Mouse (Mus musculus): ENCODE measurements around the gene Tcf3. TPM values are rescaled to one million over a fixed set of nuclear protein-coding genes. Genes with fewer than 3 reads are reported as not detected.

Tcf3 gene
- total RNA-seq (2014; rRNA removed): 69.0 and 91.4 TPM in 2 replicates
- 34.3 and 36.1 TPM in 2 replicates for polyA plus RNA-seq (2015; fragmentation: Nextera tagmentation; extraction: Ambion mirVana)

DNA sequence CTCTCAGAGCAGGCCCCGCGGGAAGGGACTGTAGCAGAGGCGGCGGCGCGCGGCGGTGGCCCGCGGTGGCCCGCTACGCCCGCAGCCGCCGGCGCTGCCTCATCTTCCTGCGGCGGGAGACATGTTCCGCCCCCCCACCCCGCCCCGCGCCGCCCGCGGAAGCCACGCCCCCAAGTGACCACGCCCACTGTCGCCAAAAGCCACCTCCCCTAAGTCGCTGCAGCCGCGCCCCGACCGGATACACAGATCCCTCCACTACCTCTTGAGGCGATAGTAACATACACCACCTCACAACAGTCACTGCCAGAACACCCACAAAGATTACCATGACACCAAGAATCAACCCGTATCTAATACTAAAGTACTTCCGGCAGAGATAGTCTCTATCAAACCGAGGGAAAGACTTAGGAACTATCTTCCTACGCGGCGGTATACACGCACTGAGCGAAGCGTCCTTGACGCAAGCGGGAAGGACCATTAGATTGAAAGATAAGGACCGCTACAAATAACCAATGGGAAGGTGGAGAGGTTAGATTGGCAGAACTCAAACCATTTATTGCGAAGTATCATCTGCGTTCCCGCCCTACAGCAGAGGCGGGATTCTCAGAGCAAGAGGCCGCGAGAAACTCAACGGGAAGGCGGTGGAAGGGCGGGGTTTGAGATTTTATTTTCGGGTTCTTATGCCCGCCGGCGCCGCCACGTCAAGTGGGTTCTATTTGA lies at the start of gene Tcf3:
Gene Tcf3 (minus strand): TSS at position 135 of the 720 bp plus-strand sequence.
- Histone ChIP-seq H3K27ac (ENCODE audit: low read depth, low read length) (peak within 1 kb of the TSS; percentile 93), H3K9me3 (ENCODE audit: low read length) (no peaks in the 10 kb centered on the region), H3K4me2 (ENCODE audit: low read depth) (peak within 1 kb of the TSS; percentile 70), H3K36me3 (ENCODE audit: insufficient read depth) (peaks cover 16% of the 10 kb centered on the region), H3K4me3 (ENCODE audit: low read depth, low read length) (peak within 1 kb of the TSS; percentile 93), H3K4me1 (ENCODE audit: insufficient read depth) (peaks cover 13% of the 10 kb centered on the region; the same call in 1 of the 2 replicates), H3K27me3 (ENCODE audit: insufficient read depth, low read length) (no peaks in the 10 kb centered on the region), H3K9ac (peak within 1 kb of the TSS; percentile 90)
- TF ChIP-seq CTCF (IDR thresholded peaks at IDR 0.05; ENCODE audit: low read depth): no peak
- ATAC-seq: peak; percentile 97
- DNase-seq: peak; percentile 99
- WGBS: under 1% methylated on average over 54 of the region's 61 CpGs

DNA sequence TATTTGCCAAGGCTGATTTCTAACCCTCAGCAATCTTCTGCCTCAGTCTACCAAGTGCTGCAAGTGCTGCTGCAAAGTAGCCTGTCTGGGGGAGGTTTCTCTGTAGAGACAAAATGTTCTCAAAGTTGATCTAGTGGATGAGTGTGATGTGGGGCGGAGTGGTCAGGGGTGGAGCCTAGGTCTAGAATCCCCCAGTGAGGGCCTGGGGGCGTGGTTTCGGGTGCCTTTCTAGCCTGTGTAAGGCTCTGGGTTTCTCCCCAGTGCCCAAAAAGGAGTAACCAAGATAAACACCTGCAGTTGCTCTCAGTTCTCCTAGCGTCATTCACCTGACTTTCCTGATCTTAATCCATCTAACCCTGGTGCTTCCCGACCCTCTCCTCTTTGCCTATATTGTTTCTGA lies 47.6 kb upstream of the Tcf3 start:
- Histone ChIP-seq H3K4me2 (ENCODE audit: low read depth) (no peak overlapping the region), H3K36me3 (ENCODE audit: insufficient read depth) (no peaks in the 10 kb centered on the region), H3K4me1 (ENCODE audit: insufficient read depth) (no peaks in the 10 kb centered on the region), H3K9ac (no peak overlapping the region), H3K4me3 (ENCODE audit: low read depth, low read length) (no peak overlapping the region), H3K27ac (ENCODE audit: low read depth, low read length) (no peak overlapping the region), H3K27me3 (ENCODE audit: insufficient read depth, low read length) (peaks cover 7% of the 10 kb centered on the region), H3K9me3 (ENCODE audit: low read length) (no peaks in the 10 kb centered on the region)
- 21% methylated on average over 5 of the region's 5 CpGs for WGBS
- no peak for DNase-seq
- no peak for ATAC-seq
- no peak for TF ChIP-seq CTCF (IDR thresholded peaks at IDR 0.05; ENCODE audit: low read depth)

GRCm38 (mm10) chr10:80478531-80478930 lies 45.1 kb upstream of the Tcf3 start:
- Histone ChIP-seq H3K9ac (no peak overlapping the region), H3K4me2 (ENCODE audit: low read depth) (no peak overlapping the region), H3K36me3 (ENCODE audit: insufficient read depth) (no peaks in the 10 kb centered on the region), H3K9me3 (ENCODE audit: low read length) (no peaks in the 10 kb centered on the region), H3K4me3 (ENCODE audit: low read depth, low read length) (no peak overlapping the region), H3K27me3 (ENCODE audit: insufficient read depth, low read length) (no peaks in the 10 kb centered on the region; the same call in 1 of the 2 replicates), H3K27ac (ENCODE audit: low read depth, low read length) (no peak overlapping the region), H3K4me1 (ENCODE audit: insufficient read depth) (no peaks in the 10 kb centered on the region)
- TF ChIP-seq CTCF (IDR thresholded peaks at IDR 0.05; ENCODE audit: low read depth): no peak
- 81% methylated on average over 5 of the region's 5 CpGs for WGBS
- ATAC-seq (no peak), DNase-seq (no peak)

GRCm38 (mm10) chr10:80475290-80475959 lies 42.0 kb upstream of the Tcf3 start:
- Histone ChIP-seq H3K9me3 (ENCODE audit: low read length) (no peaks in the 10 kb centered on the region), H3K4me1 (ENCODE audit: insufficient read depth) (no peaks in the 10 kb centered on the region), H3K27ac (ENCODE audit: low read depth, low read length) (peak overlapping the region; percentile 81), H3K4me2 (ENCODE audit: low read depth) (peak overlapping the region; percentile 76), H3K36me3 (ENCODE audit: insufficient read depth) (no peaks in the 10 kb centered on the region), H3K4me3 (ENCODE audit: low read depth, low read length) (peak overlapping the region; percentile 67), H3K9ac (peak overlapping the region; percentile 76), H3K27me3 (ENCODE audit: insufficient read depth, low read length) (no peaks in the 10 kb centered on the region)
- TF ChIP-seq CTCF (IDR thresholded peaks at IDR 0.05; ENCODE audit: low read depth): no peak
- WGBS: under 1% methylated on average over 52 of the region's 58 CpGs
- peak; percentile 95 for DNase-seq
- ATAC-seq: peak; percentile 94

DNA sequence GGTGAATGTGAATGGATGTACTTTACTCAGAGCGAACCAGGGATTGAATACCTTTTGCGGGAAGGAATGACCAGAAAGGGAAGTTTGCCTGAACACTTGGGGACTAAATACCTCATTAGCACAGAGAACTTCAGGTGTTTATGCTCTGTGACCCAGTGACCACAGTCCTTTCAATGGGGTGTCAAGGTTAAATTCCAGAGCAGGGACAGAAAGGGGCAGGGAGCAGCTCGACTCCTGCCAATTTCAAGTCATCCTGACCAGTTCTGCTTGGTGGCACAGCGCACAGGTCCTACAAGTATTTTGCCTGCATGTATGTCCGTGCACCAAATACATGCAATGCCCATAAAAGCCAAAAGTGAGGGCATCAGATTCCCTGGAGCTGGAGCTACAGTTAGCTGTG lies 31.6 kb upstream of the Tcf3 start:
- H3K4me2 ChIP-seq (ENCODE audit: low read depth): no peak overlapping the region
- no peak for DNase-seq

DNA sequence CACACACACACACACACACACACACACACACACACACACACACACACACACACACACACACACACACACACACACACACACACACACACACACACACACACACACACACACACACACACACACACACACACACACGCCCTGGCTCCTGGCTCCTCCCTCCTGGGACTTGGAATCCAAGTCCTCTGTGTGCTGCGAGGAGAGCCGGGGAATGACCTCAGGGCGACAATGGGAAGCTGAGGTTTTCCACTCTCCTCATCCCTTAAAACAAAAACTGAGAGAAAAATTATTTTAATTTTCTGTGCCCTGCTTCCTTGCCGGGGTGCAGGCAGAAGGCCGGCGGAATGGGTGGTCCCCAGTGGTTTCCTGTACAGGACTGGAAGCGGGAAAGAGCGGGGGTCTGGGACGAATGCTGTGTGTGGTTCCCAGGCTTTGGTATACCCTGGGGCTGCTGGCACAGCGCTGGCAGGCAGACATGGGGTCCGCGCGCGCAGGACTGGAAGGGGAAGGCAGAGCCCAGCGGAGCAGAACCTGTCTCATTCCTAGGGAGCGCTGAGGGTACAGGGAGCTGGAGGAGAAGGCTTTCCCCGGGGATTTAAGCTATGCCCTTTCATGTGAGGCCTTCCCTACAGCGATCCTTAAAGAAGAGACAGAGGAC lies 31.1 kb upstream of the Tcf3 start:
- no peak for ATAC-seq
- H3K27me3 ChIP-seq (ENCODE audit: insufficient read depth, low read length): no peaks in the 10 kb centered on the region

More for the DNA sequence above, 31.6 kb upstream of the Tcf3 start:
- WGBS: 59% methylated on average over 5 of the region's 5 CpGs
- H3K27ac ChIP-seq (ENCODE audit: low read depth, low read length): no peak overlapping the region
- H3K4me1 ChIP-seq (ENCODE audit: insufficient read depth): no peaks in the 10 kb centered on the region
- no peak for ATAC-seq
- no peaks in the 10 kb centered on the region for H3K27me3 ChIP-seq (ENCODE audit: insufficient read depth, low read length)
- no peak overlapping the region for H3K4me3 ChIP-seq (ENCODE audit: low read depth, low read length)
- TF ChIP-seq CTCF (IDR thresholded peaks at IDR 0.05; ENCODE audit: low read depth): no peak
- H3K36me3 ChIP-seq (ENCODE audit: insufficient read depth): no peaks in the 10 kb centered on the region
- H3K9me3 ChIP-seq (ENCODE audit: low read length): no peaks in the 10 kb centered on the region
- no peak overlapping the region for H3K9ac ChIP-seq

More for the DNA sequence above, 31.1 kb upstream of the Tcf3 start:
- Histone ChIP-seq H3K4me3 (ENCODE audit: low read depth, low read length) (no peak overlapping the region), H3K36me3 (ENCODE audit: insufficient read depth) (no peaks in the 10 kb centered on the region), H3K9me3 (ENCODE audit: low read length) (no peaks in the 10 kb centered on the region), H3K4me1 (ENCODE audit: insufficient read depth) (no peaks in the 10 kb centered on the region), H3K9ac (no peak overlapping the region), H3K4me2 (ENCODE audit: low read depth) (peak overlapping the region; percentile 10; the same call in 1 of the 2 replicates), H3K27ac (ENCODE audit: low read depth, low read length) (no peak overlapping the region)
- WGBS: 2% methylated on average over 19 of the region's 19 CpGs
- no peak for DNase-seq
- no peak for TF ChIP-seq CTCF (IDR thresholded peaks at IDR 0.05; ENCODE audit: low read depth)

Data from forebrain, postnatal 0 days (tissue).